Mouse (Mus musculus) hindbrain, embryonic 14.5 days (tissue): ENCODE data around the gene Ccr6. TPM values are rescaled to one million over a fixed set of nuclear protein-coding genes. Genes with fewer than 3 reads are reported as not detected.
"Not testable (repeated sequence)": the region's sequence is repeated elsewhere in the genome, so short reads cannot be mapped to it uniquely, and the experiment has no call there.

Experiments
- ATAC-seq: fragments of 200-750 bp; cut with Nextera tagmentation; 2 replicates; pipeline ENCODE4 v1.8.0; 2017; ENCODE audit warnings: moderate number of reproducible peaks, mild to moderate bottlenecking, moderate TSS enrichment, moderate library complexity; ENCODE audit not compliant: low FRiP score
- DNase-seq: peaks from one replicate; pipeline ENCODE4 v3.0.0-alpha.2; 2015; ENCODE audit warnings: low spot score
- H3K27ac ChIP-seq: fragments of 300-500 bp; sonication (generic); 2 replicates; pipeline ENCODE4 v1.5.1; 2014; ENCODE audit warnings: mild to moderate bottlenecking, moderate library complexity
- H3K27me3 ChIP-seq: fragments of 300-500 bp; sonication (generic); 2 replicates; pipeline ENCODE4 v1.6.1; 2014; ENCODE audit warnings: mild to moderate bottlenecking, low read length, mixed read lengths; ENCODE audit not compliant: control insufficient read depth, insufficient read depth
- H3K36me3 ChIP-seq: fragments of 300-500 bp; sonication (generic); replicated peaks from 2 replicates; pipeline ENCODE4 v1.6.1; 2014; ENCODE audit not compliant: control insufficient read depth, insufficient read depth
- H3K4me1 ChIP-seq: fragments of 300-500 bp; sonication (generic); replicated peaks from 2 replicates; pipeline ENCODE4 v1.6.1; 2014; ENCODE audit warnings: antibody characterized with exemption, low read length, mixed read lengths; ENCODE audit not compliant: control insufficient read depth, insufficient read depth
- H3K4me2 ChIP-seq: fragments of 300-500 bp; sonication (generic); replicated peaks from 2 replicates; pipeline ENCODE4 v1.6.1; 2014; ENCODE audit warnings: mild to moderate bottlenecking, moderate library complexity
- H3K4me3 ChIP-seq: fragments of 300-500 bp; sonication (generic); replicated peaks from 2 replicates; pipeline ENCODE4 v1.5.1; 2014; ENCODE audit warnings: mild to moderate bottlenecking, low read length
- H3K9ac ChIP-seq: fragments of 300-500 bp; sonication (generic); 2 replicates; pipeline ENCODE4 v1.6.1; 2014
- H3K9me3 ChIP-seq: fragments of 300-500 bp; sonication (generic); 2 replicates; pipeline ENCODE4 v1.6.1; 2016; ENCODE audit warnings: low read length; ENCODE audit not compliant: control insufficient read depth
- WGBS: fragments of 180-500 bp; shearing (Covaris S2); extraction: QIAGEN DNeasy Blood & Tissue Kit; methylation state at CpG from one replicate; pipeline ENCODE4 v1.1.7; 2014; 5-methylcytosine and 5-hydroxymethylcytosine counted together
- polyA plus RNA-seq: library from polyadenylated mRNA; unstranded; fragments of >200 nt; fragmentation: Nextera tagmentation; extraction: Ambion mirVana; gene quantifications from 2 replicates; pipeline ENCODE4 v1.2.1, GENCODE M21; 2014

Gene Ccr6
- not detected in 2 replicates for polyA plus RNA-seq

DNA sequence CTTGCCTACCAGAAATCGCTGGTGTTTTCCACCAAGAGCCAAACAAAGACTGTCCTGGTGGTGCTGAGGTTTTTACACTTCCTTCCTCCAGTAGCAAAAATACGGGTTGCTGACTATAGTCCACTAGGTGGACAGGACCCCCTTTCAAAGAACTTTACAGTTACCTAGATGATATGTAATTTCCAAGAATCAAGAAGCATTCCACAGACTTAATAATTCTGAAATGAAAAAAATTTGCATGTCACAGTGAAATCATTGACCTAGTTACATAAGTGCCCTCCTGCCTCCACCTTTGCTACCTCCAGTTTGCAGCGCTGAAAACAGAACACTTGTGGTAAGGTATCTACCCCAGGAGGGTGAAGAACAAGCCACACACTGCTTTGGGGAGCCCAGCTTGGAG is at the start of gene Ccr6:
Ccr6 (plus strand) TSS at position 301 of the 400 bp plus-strand sequence.
- Histone ChIP-seq H3K36me3 (no peaks in the 10 kb centered on the region), H3K4me3 (no peak within 1 kb of the TSS), H3K9me3 (no peaks in the 10 kb centered on the region), H3K4me2 (no peak within 1 kb of the TSS), H3K9ac (no peak within 1 kb of the TSS), H3K27me3 (no peaks in the 10 kb centered on the region), H3K4me1 (no peaks in the 10 kb centered on the region), H3K27ac (no peak within 1 kb of the TSS)
- WGBS: 87% methylated on average over 3 of the region's 3 CpGs
- DNase-seq (no peak), ATAC-seq (no peak)

DNA sequence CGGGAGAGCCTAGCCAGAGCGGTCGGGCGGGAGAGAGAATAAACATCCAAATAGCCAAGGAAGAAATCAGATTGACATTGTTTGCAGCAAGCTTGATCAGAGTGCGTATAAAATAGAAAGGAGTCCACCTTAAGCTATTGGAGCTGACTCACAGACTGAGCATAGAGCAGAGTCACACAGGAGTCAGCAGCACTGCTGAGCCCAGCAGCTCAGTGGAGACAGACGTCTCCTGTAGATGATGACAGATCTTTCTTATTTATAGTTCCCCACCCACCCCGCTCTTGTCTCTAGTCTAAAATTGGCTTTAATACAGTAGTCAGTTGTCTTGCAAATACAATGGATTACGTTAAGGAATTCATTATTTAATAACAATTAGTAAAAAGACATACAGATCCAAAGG is 42.2 kb upstream of the Ccr6 start:
- Histone ChIP-seq H3K4me1 (no peaks in the 10 kb centered on the region), H3K9me3 (no peaks in the 10 kb centered on the region), H3K4me3 (no peak overlapping the region), H3K36me3 (peaks cover 75% of the 10 kb centered on the region), H3K27me3 (no peaks in the 10 kb centered on the region), H3K27ac (no peak overlapping the region), H3K4me2 (no peak overlapping the region), H3K9ac (no peak overlapping the region)
- WGBS: 89% methylated on average over 8 of the region's 8 CpGs
- ATAC-seq (no peak), DNase-seq (no peak)

- ATAC-seq (no peak), DNase-seq (no peak)
- H3K36me3 ChIP-seq: peaks cover 54% of the 10 kb centered on the region
- WGBS: 95% methylated on average over 8 of the region's 8 CpGs
- H3K9me3 ChIP-seq: no peaks in the 10 kb centered on the region
- no peak overlapping the region for H3K4me2 ChIP-seq
- H3K27me3 ChIP-seq: no peaks in the 10 kb centered on the region
- H3K27ac ChIP-seq: no peak overlapping the region
- no peak overlapping the region for H3K9ac ChIP-seq
- H3K4me3 ChIP-seq: no peak overlapping the region
- no peaks in the 10 kb centered on the region for H3K4me1 ChIP-seq
Measured at GRCm38 (mm10) chr17:8195685-8196376, 40.0 kb upstream of the Ccr6 start.

DNA sequence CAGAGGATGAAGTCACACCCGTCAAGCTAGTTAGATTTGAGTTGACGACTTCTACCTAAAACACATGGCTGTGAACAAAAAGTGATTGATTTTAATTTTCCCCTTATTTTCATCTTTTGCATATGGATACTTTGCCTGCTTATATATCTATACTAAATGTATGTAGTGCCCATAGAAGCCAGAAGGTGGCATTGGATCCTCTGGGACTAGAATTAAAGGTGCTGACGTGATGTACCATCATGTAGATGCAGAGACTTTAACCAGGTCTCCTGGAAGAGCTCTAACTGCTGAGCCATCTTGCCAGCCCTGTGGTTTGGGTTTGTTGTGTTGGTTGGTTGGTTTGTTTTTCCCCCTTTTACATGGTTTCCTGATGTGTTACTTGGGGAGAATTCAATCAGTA is 38.2 kb upstream of the Ccr6 start:
- Histone ChIP-seq H3K27ac (no peak overlapping the region), H3K27me3 (no peaks in the 10 kb centered on the region), H3K4me3 (no peak overlapping the region), H3K9me3 (no peaks in the 10 kb centered on the region), H3K4me1 (no peaks in the 10 kb centered on the region), H3K4me2 (no peak overlapping the region), H3K36me3 (peaks cover 43% of the 10 kb centered on the region), H3K9ac (no peak overlapping the region)
- peak; percentile 32 for DNase-seq
- 79% methylated on average over 3 of the region's 3 CpGs for WGBS
- no peak for ATAC-seq

- Histone ChIP-seq H3K4me1 (no peaks in the 10 kb centered on the region), H3K9ac (no peak overlapping the region), H3K4me2 (no peak overlapping the region), H3K27me3 (no peaks in the 10 kb centered on the region), H3K9me3 (no peaks in the 10 kb centered on the region), H3K27ac (no peak overlapping the region), H3K4me3 (no peak overlapping the region), H3K36me3 (peaks cover 28% of the 10 kb centered on the region)
- DNase-seq (no peak), ATAC-seq (no peak)
- 90% methylated on average over 11 of the region's 11 CpGs for WGBS
Measured at GRCm38 (mm10) chr17:8199067-8199935, 36.5 kb upstream of the Ccr6 start.

- no peak overlapping the region for H3K9ac ChIP-seq
- no peak overlapping the region for H3K4me3 ChIP-seq
- peaks cover 21% of the 10 kb centered on the region for H3K36me3 ChIP-seq
- no peaks in the 10 kb centered on the region for H3K9me3 ChIP-seq
- no peaks in the 10 kb centered on the region for H3K27me3 ChIP-seq
- ATAC-seq (no peak), DNase-seq (no peak)
- H3K4me1 ChIP-seq: no peaks in the 10 kb centered on the region
- no peak overlapping the region for H3K27ac ChIP-seq
- 83% methylated on average over 1 of the region's 1 CpGs for WGBS
- H3K4me2 ChIP-seq: no peak overlapping the region
Measured at GRCm38 (mm10) chr17:8199936-8200330, 35.9 kb upstream of the Ccr6 start.

GRCm38 (mm10) chr17:8203487-8203886 is 32.4 kb upstream of the Ccr6 start:
- no peak for ATAC-seq
- no peaks in the 10 kb centered on the region for H3K4me1 ChIP-seq
- H3K4me2 ChIP-seq: no peak overlapping the region
- H3K27ac ChIP-seq: no peak overlapping the region
- 72% methylated on average over 1 of the region's 1 CpGs for WGBS
- no peaks in the 10 kb centered on the region for H3K27me3 ChIP-seq
- H3K4me3 ChIP-seq: no peak overlapping the region
- no peaks in the 10 kb centered on the region for H3K9me3 ChIP-seq
- H3K9ac ChIP-seq: no peak overlapping the region
- DNase-seq: no peak
- no peaks in the 10 kb centered on the region for H3K36me3 ChIP-seq

DNA sequence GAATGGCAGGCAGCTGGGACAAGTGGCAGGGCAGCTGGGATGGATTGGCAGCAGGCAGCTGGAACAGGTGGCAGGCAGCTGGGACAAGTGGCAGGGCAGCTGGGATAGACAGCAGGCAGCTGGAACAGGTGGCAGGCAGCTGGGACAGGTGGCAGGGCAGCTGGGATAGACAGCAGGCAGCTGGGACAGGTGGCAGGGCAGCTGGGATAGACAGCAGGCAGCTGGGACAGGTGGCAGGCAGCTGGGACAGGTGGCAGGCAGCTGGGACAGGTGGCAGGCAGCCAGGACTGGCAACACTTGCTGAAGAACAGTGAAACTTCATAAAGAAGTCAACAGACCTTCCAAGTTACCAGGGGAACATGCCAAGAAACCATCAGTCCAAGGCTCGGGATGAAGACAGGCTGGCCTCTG is 30.6 kb upstream of the Ccr6 start:
- not testable (repeated sequence) for H3K4me2 ChIP-seq, H3K9ac ChIP-seq, H3K9me3 ChIP-seq, H3K4me3 ChIP-seq, H3K27ac ChIP-seq, DNase-seq, ATAC-seq, H3K4me1 ChIP-seq, H3K36me3 ChIP-seq, H3K27me3 ChIP-seq
- 73% methylated on average over 1 of the region's 1 CpGs for WGBS

- Histone ChIP-seq H3K4me1 (no peaks in the 10 kb centered on the region), H3K36me3 (no peaks in the 10 kb centered on the region), H3K9me3 (no peaks in the 10 kb centered on the region), H3K27ac (no peak overlapping the region), H3K4me2 (no peak overlapping the region), H3K27me3 (no peaks in the 10 kb centered on the region), H3K4me3 (no peak overlapping the region), H3K9ac (no peak overlapping the region)
- WGBS: 92% methylated on average over 5 of the region's 5 CpGs
- ATAC-seq (no peak), DNase-seq (no peak)
Measured at GRCm38 (mm10) chr17:8206691-8207090, 29.2 kb upstream of the Ccr6 start.
